Mouse (Mus musculus): ENCODE results near the gene Shroom2. TPM values are rescaled to one million over a fixed set of nuclear protein-coding genes. Genes with fewer than 3 reads are reported as not detected.
"Not testable (repeated sequence)": the region's sequence is repeated elsewhere in the genome, so short reads cannot be mapped to it uniquely, and the experiment has no call there.

Shroom2 gene
- total RNA-seq, 1 experiment from 2014 or later, result not detected

GRCm38 (mm10) chrX:152710715-152711114, 58.5 kb downstream of the Shroom2 start:
- ATAC-seq (replicated peaks; ENCODE audit: insufficient number of reproducible peaks, low FRiP score, low TSS enrichment, poor library complexity, severe bottlenecking), result not testable (repeated sequence)

GRCm38 (mm10) chrX:152708359-152708758, 60.9 kb downstream of the Shroom2 start:
- no peak for ATAC-seq (replicated peaks; ENCODE audit: insufficient number of reproducible peaks, low FRiP score, low TSS enrichment, poor library complexity, severe bottlenecking)

- no peak for ATAC-seq (replicated peaks; ENCODE audit: insufficient number of reproducible peaks, low FRiP score, low TSS enrichment, poor library complexity, severe bottlenecking)
These were observed 63.9 kb downstream of the Shroom2 start for GRCm38 (mm10) chrX:152705397-152705796.

- no peak for ATAC-seq (replicated peaks; ENCODE audit: insufficient number of reproducible peaks, low FRiP score, low TSS enrichment, poor library complexity, severe bottlenecking)
These were observed 65.6 kb downstream of the Shroom2 start for GRCm38 (mm10) chrX:152703624-152704023.

- no peak for ATAC-seq (replicated peaks; ENCODE audit: insufficient number of reproducible peaks, low FRiP score, low TSS enrichment, poor library complexity, severe bottlenecking)
These were observed 67.6 kb downstream of the Shroom2 start for GRCm38 (mm10) chrX:152701679-152702078.

GRCm38 (mm10) chrX:152690788-152691291, 78.4 kb downstream of the Shroom2 start:
- ATAC-seq (replicated peaks; ENCODE audit: insufficient number of reproducible peaks, low FRiP score, low TSS enrichment, poor library complexity, severe bottlenecking), result no peak

GRCm38 (mm10) chrX:152679190-152679814, 90.0 kb downstream of the Shroom2 start:
- no peak for ATAC-seq (replicated peaks; ENCODE audit: insufficient number of reproducible peaks, low FRiP score, low TSS enrichment, poor library complexity, severe bottlenecking)

GRCm38 (mm10) chrX:152676357-152676756, 92.9 kb downstream of the Shroom2 start:
- no peak for ATAC-seq (replicated peaks; ENCODE audit: insufficient number of reproducible peaks, low FRiP score, low TSS enrichment, poor library complexity, severe bottlenecking)

- no peak for ATAC-seq (replicated peaks; ENCODE audit: insufficient number of reproducible peaks, low FRiP score, low TSS enrichment, poor library complexity, severe bottlenecking)
These were observed 95.8 kb downstream of the Shroom2 start for GRCm38 (mm10) chrX:152673431-152673830.

GRCm38 (mm10) chrX:152657363-152658036, 111.8 kb downstream of the Shroom2 start:
- ATAC-seq (replicated peaks; ENCODE audit: insufficient number of reproducible peaks, low FRiP score, low TSS enrichment, poor library complexity, severe bottlenecking), result no peak

GRCm38 (mm10) chrX:152656609-152656939, 112.7 kb downstream of the Shroom2 start:
- no peak for ATAC-seq (replicated peaks; ENCODE audit: insufficient number of reproducible peaks, low FRiP score, low TSS enrichment, poor library complexity, severe bottlenecking)

GRCm38 (mm10) chrX:152655796-152656608, 113.3 kb downstream of the Shroom2 start:
- no peak for ATAC-seq (replicated peaks; ENCODE audit: insufficient number of reproducible peaks, low FRiP score, low TSS enrichment, poor library complexity, severe bottlenecking)

GRCm38 (mm10) chrX:152652676-152653075, 116.6 kb downstream of the Shroom2 start:
- no peak for ATAC-seq (replicated peaks; ENCODE audit: insufficient number of reproducible peaks, low FRiP score, low TSS enrichment, poor library complexity, severe bottlenecking)

- ATAC-seq (replicated peaks; ENCODE audit: insufficient number of reproducible peaks, low FRiP score, low TSS enrichment, poor library complexity, severe bottlenecking), result no peak
These were observed 124.4 kb downstream of the Shroom2 start for GRCm38 (mm10) chrX:152644827-152645226.

GRCm38 (mm10) chrX:152643679-152644638, 125.3 kb downstream of the Shroom2 start:
- ATAC-seq (replicated peaks; ENCODE audit: insufficient number of reproducible peaks, low FRiP score, low TSS enrichment, poor library complexity, severe bottlenecking), result no peak

GRCm38 (mm10) chrX:152643201-152643600, 126.1 kb downstream of the Shroom2 start:
- ATAC-seq (replicated peaks; ENCODE audit: insufficient number of reproducible peaks, low FRiP score, low TSS enrichment, poor library complexity, severe bottlenecking), result no peak

GRCm38 (mm10) chrX:152642627-152643026, 126.6 kb downstream of the Shroom2 start:
- no peak for ATAC-seq (replicated peaks; ENCODE audit: insufficient number of reproducible peaks, low FRiP score, low TSS enrichment, poor library complexity, severe bottlenecking)

- ATAC-seq (replicated peaks; ENCODE audit: insufficient number of reproducible peaks, low FRiP score, low TSS enrichment, poor library complexity, severe bottlenecking), result no peak
These were observed 133.9 kb downstream of the Shroom2 start for GRCm38 (mm10) chrX:152635397-152635796.

All from monocyte, adult 5-6 weeks (primary cell).